Mouse (Mus musculus): ENCODE results near the gene Osbpl6. TPM values are rescaled to one million over a fixed set of nuclear protein-coding genes. Genes with fewer than 3 reads are reported as not detected.

Osbpl6 gene
- total RNA-seq, 1 experiment from 2014 or later = not detected

DNA sequence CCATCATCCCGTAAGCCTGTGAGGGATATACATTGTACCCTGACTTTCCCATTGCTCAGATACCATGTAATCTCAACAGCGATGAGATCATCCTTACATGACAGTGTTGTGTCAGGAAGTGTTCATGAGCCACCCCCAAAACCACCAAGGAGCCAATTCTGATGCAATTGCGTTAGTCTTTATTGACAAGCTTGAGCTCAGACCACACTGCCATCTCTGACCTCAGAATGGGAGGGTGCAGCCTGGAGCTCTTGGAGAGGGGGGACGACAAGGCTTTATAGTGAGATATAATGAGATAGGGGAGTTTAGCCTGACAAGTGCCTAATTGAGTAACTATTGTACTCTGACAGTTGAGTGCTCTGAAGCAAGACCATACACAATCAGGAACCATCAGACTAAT is 82.5 kb downstream of the Osbpl6 start:
- no peak for ATAC-seq (replicated peaks; ENCODE audit: insufficient number of reproducible peaks, low FRiP score, low TSS enrichment, poor library complexity, severe bottlenecking)

DNA sequence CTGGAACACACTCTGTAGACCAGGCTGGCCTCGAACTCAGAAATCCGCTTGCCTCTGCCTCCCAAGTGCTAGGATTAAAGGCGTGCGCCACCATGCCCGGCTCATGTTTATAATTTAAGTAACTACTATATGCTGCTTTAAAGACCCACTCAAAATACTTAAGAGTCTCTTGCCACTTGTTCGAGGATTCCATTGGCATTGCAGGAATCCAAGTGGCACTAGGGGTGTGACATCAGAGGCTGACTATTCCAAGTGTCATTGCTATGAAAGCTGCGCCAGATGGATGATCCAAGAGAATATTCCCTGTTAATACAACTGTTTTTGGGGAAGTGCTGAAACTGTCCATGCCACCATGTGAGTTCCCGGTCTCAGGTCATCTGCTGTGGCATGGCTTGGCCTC is 83.9 kb downstream of the Osbpl6 start:
- no peak for ATAC-seq (replicated peaks; ENCODE audit: insufficient number of reproducible peaks, low FRiP score, low TSS enrichment, poor library complexity, severe bottlenecking)

DNA sequence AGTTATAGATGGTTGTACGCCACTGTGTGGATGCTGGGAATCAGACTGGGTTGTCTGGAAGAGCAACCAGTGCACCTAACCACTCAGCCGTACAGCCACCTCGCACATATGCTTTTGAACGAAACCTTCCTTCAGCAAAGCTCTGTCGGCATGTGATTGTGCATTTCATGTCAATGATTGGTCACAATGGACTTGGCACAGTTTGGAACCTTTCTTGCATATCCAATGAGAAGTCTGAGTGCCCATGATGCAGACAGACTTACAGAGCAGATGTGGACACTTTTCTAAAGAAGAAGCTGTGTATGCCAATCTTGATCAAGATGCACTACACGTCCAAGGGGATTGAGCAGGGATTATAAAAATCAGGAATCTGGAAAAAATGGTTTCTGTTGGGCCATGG is 85.1 kb downstream of the Osbpl6 start:
- ATAC-seq (replicated peaks; ENCODE audit: insufficient number of reproducible peaks, low FRiP score, low TSS enrichment, poor library complexity, severe bottlenecking) = no peak

DNA sequence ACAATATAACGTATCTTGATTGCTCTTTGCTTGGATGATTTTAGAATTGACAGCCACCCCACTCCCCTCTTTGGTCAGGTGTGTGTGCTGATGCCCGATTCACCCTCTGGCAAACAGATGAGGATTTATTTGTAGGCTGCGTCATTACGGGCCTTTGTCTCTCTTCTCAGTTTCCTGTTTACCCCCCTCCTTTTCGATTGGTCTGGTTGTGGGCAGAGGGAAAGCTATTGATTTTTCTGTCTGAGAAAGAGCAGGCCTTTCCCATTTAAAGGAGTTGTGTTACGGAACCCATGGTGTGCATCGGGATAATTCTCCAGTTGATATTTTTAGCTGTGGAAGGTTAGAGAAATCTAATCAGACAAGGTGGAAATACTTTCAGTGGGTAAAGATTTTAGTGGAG is 85.9 kb downstream of the Osbpl6 start:
- ATAC-seq (replicated peaks; ENCODE audit: insufficient number of reproducible peaks, low FRiP score, low TSS enrichment, poor library complexity, severe bottlenecking) = no peak

DNA sequence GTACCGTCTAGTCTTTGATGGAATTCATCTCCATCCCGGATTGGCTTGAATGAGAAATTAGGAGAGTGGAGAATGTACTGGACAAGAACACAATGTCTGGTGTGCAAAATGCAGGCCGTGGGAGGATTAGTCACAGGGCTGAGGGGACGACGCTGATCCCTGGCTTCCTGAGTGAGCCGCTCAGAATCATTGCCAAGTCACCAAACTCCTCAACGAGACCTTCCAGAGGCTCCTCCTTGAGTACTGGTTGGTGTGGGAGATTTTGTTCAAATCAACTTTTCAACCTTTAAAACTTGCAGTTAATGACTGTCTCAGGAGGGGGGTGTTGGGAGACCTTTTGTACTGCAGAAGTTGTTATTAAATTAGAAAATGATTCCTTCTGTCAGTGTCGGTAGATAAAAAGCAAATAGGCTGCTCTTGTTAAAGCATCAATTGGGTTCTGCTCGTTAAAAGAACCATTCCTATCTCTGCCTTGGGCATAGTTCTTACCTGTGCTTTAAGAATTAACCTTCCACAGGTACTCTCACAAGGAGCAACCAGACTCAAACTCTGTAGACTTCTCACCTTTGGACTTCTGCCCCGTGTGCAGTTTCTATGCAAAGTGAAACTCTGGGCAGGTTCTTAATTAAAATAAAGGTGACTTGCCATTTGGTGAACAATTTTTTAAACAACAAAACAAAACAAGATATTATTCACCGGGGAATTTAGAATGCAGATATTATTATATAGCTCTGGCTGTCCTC is 89.9 kb downstream of the Osbpl6 start:
- no peak for ATAC-seq (replicated peaks; ENCODE audit: insufficient number of reproducible peaks, low FRiP score, low TSS enrichment, poor library complexity, severe bottlenecking)

DNA sequence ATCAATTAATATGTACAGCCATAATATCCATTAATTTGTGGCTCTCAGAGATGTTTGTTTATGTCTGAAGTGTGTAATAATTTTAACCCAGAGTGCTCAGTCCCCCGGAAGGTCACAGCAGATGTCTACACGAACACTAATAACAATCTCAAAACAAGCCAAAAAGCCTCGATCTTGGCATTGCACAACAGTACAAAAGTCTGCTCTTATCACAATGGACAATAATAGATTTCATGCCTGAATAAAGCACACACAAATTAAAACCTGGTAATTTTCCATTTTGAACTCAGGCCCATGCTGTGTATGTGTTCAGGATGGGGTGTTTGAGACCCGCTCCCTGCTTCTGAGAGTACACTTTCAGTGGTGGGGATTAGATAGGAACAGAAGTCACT is 90.4 kb downstream of the Osbpl6 start:
- ATAC-seq (replicated peaks; ENCODE audit: insufficient number of reproducible peaks, low FRiP score, low TSS enrichment, poor library complexity, severe bottlenecking) = no peak

DNA sequence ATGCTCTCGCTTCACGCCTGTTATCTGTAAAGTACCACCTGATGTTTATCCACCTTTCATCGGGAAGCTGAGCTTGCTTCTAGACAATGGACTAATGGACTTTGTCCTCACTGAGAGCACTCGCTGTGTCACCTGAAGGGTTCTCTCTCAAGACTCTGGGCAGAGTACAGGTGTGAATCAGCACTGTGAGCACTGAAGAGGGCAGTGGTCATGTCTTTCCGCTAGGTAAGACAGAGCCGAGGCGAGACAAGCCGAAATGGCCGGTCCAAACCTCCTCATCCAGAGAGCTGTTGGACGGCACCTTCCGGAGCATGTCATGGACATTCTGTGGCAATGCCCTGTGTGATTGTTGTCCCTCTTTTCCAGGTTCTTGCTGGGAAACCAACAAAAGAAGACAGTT is 92.6 kb downstream of the Osbpl6 start:
- no peak for ATAC-seq (replicated peaks; ENCODE audit: insufficient number of reproducible peaks, low FRiP score, low TSS enrichment, poor library complexity, severe bottlenecking)

DNA sequence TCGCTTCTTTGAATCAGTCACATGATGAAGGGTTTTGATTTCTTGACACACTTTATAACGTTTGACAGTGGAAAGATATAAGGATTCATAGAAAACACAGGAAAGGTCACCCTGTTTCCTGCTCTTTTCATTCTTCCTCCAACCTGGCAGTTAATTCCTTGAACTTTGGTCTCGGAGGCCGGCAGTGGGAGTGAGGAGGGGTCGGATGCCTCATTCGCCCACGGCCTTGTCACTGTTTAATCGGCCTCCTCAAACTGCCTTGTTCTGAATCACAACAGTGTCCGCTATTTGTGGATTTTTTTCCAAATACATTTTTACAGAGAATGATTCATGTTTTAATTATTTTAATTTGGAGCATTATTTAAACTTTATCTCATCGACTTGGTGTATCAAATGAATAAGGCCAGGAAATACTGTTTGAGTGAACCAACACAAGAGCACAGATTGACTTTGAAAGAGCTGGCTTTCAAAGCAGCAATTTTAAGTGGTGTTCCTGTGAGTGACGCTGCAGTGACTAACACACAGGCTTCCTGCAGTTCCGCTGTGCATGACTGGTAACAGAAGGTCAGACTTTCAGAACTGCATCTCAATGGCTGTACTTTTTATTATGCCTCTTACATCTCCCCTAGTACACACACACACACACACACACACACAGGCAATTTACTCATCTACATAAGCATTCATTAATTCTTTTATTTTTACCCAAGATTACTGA is 98.0 kb downstream of the Osbpl6 start:
- no peak for ATAC-seq (replicated peaks; ENCODE audit: insufficient number of reproducible peaks, low FRiP score, low TSS enrichment, poor library complexity, severe bottlenecking)

DNA sequence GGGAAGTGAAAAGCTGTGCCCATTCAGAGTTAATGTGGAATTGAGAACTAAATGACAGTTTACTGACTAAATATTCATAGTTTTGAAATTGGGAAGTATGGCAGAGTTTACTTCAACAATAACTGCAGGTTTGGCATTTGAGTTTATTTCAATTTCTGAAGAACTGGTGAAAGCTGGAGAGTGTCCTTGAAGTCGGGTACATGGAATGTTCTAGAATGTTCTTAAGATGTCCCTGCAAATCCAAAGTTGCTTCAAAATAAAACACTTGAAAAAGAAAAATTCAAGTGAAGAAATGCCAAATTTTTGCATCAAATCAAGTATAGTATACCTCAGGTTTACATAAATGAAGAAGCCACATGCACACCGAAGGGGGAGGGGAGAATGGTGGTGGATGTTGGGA is 98.7 kb downstream of the Osbpl6 start:
- ATAC-seq (replicated peaks; ENCODE audit: insufficient number of reproducible peaks, low FRiP score, low TSS enrichment, poor library complexity, severe bottlenecking) = no peak

DNA sequence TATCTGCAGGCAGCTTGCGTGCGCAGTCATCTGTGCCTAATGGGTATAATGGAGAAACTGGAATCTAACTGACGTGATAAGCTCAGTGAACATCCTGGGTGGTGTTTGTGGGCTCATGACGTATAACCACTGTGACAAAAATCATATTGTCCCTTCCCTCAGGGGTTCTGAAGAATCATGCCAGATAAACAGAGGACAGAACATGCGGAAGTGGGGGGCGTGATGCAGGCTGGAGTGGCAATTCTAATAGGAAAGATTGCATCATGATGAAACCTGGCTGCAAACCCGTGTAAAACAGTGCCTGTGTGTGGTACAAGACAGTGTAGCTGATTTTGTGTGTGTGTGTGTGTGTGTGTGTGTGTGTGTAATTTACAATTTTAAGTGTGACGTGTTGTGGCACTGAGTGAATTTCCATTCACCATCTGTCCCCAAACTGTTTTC is 105.0 kb downstream of the Osbpl6 start:
- no peak for ATAC-seq (replicated peaks; ENCODE audit: insufficient number of reproducible peaks, low FRiP score, low TSS enrichment, poor library complexity, severe bottlenecking)

DNA sequence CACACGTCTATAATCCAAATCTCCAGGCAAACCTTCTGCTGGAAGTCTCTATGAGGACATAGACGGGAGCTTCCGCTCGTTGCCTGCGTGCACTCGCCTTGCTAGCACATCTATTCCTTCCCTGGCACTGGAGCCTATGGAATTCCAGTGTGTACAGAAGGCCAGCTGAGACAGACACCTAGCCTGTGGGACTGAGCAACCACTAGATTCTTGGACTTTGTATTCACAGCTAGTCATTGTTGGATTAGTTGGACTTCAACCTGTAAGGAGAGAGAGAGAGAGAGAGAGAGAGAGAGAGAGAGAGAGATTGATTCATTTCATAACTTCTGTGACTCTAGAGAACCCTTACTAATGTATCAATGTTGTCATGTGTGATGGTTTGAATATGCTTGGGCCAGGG is 105.8 kb downstream of the Osbpl6 start:
- no peak for ATAC-seq (replicated peaks; ENCODE audit: insufficient number of reproducible peaks, low FRiP score, low TSS enrichment, poor library complexity, severe bottlenecking)

DNA sequence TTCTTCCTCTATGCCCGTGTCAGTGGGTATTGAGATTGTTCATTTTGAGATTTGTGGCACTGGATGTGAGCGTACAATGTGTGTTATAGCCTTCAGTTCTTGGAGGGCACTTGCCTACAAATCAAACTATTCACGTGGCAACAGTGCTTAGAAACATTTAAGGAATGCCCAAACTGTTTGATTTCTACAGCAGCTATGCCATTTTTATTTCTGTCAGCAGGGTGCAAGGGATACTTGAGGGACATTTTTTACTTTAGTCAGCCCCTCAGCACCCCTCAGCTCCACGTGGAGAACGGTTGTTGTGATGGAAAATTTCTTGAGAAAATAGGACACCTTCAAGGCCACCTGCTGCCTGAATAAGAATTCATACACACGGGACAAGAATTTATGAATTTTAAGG is 106.6 kb downstream of the Osbpl6 start:
- ATAC-seq (replicated peaks; ENCODE audit: insufficient number of reproducible peaks, low FRiP score, low TSS enrichment, poor library complexity, severe bottlenecking) = no peak

DNA sequence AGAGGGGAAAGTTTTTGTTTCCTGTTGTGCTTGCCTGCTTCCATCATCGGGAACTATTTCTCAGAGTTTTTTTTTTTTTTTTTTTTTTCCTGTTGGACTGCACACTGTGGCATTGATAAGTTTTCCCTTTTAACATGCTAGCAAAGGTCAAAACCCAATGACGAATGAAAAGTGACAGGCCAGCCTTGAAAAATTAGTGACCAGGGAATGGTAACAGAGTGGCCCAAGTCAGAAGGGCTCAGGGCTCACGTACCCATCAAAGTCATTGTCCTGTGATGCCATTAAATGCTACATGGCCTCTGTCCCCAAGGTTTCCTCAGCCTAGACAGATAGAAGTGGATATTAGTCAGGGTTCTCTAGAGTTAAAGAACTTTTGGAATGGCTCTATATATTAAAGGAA is 107.0 kb downstream of the Osbpl6 start:
- no peak for ATAC-seq (replicated peaks; ENCODE audit: insufficient number of reproducible peaks, low FRiP score, low TSS enrichment, poor library complexity, severe bottlenecking)

DNA sequence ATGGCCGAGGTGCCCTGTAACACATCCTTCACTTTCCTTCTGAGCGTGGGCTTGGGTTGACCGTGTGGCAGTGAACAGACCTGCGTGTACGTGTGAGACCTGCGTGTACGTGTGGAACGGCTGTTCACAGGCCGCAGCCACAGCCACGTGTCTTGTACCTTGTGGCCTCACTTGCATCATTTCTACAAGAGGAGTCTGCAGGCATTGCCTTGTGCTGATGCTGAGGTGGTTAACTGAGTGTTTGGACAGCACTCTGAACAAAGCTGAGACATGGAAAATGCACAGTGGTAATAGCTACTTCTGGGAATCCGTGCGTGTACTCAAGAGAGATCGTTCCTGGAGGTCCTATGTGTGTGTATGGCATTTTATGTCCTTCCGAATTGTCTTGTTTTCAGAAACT is 111.2 kb downstream of the Osbpl6 start:
- no peak for ATAC-seq (replicated peaks; ENCODE audit: insufficient number of reproducible peaks, low FRiP score, low TSS enrichment, poor library complexity, severe bottlenecking)

DNA sequence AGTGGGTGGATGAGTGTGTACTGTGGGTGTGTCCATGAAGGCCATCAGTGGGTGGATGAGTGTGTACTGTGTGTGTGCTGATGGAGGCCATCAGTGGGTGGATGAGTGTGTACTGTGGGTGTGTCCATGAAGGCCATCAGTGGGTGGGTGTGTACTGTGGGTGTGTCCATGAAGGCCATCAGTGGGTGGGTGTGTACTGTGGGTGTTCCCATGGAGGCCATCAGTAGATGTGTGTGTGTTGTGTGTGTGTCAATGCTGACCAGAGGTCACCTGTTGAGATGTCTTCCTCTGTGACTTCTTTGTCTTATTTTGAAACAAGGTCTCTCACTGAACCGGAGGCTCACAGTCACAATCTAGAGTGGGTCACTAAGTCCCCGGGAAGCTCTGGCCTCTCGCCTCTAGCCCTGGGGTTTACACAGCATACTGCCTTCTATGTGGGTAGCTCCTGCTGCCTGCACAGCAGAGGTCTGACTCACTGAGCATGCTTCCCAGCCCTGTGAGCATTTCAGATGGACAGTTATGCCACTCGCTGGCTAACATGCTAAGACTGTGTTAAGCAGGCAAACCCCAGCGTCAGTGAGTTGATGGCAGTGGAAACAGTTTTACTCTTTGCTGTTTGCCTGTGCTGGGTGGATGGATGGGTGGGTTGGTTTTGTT is 112.2 kb downstream of the Osbpl6 start:
- ATAC-seq (replicated peaks; ENCODE audit: insufficient number of reproducible peaks, low FRiP score, low TSS enrichment, poor library complexity, severe bottlenecking) = no peak

DNA sequence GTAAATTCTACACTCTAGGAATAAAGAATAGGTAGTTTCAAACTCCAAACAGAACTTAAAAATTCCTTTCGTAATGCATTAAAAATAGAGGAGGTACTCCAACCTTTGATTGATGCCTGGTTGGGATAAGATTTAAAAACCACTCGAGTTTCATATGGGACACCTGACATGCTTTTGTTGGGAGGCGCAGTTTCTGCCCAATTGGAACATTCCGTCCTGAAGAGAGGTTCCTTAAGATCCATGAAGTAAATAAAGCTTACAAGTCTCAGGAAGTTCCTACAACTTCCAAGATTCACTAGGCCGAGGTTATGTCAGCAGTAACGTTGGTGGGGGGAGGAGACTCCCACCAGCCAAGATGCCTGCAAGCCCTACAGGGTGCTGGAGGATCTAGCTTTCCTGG is 115.3 kb downstream of the Osbpl6 start:
- no peak for ATAC-seq (replicated peaks; ENCODE audit: insufficient number of reproducible peaks, low FRiP score, low TSS enrichment, poor library complexity, severe bottlenecking)

DNA sequence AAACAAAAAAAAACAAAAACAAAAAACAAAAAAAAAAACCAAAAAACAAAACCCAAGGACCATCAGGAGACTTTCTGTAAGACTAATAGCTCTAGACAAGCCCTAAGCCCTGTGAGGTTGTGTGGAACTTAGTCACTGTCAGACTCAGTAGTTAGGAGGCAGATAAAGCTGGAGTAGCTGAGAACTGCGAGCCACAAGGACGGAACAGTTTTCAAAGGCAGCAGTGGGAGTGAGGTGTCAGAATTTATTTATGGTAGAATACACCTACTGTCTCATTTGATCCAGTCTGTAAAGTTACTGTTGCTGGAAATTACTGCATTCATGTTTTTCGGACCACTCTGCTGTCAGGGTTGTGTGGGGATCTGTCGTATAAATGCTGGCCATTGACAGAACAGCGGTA is 118.1 kb downstream of the Osbpl6 start:
- no peak for ATAC-seq (replicated peaks; ENCODE audit: insufficient number of reproducible peaks, low FRiP score, low TSS enrichment, poor library complexity, severe bottlenecking)

DNA sequence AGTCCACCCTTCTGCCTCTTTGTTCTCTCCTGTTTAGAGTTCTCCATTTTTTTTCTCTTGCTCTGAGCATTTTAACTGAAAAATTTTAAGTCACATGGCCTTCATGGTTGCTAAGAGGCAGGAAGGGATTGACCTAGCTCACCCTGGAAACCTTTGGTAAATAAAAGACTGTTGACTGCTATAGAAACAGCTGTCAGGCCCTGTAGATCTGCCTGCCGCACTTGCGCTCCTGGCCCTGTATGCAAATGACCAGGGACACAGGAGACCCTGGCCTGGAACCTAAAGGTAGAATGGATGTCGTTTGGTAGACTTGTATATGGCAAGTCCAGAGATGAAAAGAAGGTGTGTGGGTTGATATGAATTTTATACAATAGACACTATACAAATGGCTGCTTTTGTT is 119.3 kb downstream of the Osbpl6 start:
- ATAC-seq (replicated peaks; ENCODE audit: insufficient number of reproducible peaks, low FRiP score, low TSS enrichment, poor library complexity, severe bottlenecking) = no peak

DNA sequence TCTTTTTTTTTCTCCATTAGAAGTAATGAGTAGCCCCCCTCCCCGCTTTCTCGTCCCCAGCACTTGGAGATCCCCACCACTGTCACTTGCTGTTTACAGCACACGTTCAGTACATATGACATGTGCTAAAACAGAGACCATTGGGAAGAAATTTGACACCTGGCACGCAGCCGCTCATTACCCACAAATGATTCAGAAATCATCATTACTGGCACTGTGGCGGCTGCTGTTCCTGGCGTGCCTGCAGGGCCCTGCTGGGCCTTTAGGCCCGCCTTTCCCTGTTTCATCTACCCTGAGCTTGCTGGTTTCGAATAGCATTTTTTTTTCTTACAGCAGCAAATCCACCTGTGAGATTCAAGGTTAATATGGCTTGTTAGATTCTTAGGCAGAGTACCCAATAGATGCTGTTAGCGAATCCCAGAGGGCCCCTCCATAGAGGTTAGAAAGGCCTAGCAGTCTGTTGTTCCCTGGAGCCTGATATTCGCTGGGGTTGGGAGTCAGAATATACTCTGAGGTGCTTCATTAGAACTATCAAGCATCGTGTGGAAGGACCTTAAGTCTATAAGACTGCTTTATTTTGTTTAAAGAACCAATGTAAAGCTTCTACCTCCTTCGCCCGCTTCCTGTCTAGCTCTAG is 126.3 kb downstream of the Osbpl6 start:
- no peak for ATAC-seq (replicated peaks; ENCODE audit: insufficient number of reproducible peaks, low FRiP score, low TSS enrichment, poor library complexity, severe bottlenecking)

DNA sequence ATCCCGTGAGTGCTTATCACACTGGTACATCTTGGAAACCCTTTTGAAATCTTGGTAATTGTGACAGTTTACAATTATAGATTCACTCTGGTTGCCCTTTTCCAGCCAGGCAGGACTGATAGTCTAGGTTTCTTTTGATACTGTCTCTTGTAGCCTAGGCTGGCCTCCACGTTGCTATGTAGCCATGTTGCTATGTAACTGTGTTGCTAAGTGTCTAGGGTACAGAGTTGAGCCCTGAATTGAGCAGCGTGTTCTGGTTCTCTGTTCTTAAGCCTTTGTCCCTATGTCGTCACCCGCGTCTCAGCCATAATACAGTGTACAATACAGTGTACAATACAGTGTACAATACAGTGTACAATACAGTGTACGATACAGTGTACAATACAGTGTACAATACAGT is 128.6 kb downstream of the Osbpl6 start:
- no peak for ATAC-seq (replicated peaks; ENCODE audit: insufficient number of reproducible peaks, low FRiP score, low TSS enrichment, poor library complexity, severe bottlenecking)

Data from monocyte, adult 5-6 weeks (primary cell).